Mouse (Mus musculus) small intestine, adult 2 months (tissue): ENCODE measurements around the gene Man1c1.

ENCODE experiments used
- CTCF ChIP-seq: fragments of 200-500 bp; IDR thresholded peaks from 2 replicates; pipeline ENCODE4 v1.5.1; 2012; ENCODE audit warnings: low read depth, mild to moderate bottlenecking, control low read depth, inconsistent platforms, low read length, moderate library complexity, mixed read lengths; ENCODE audit not compliant: insufficient replicate concordance, insufficient read length; ENCODE audit errors: extremely low read depth
- POLR2A ChIP-seq: fragments of 200-500 bp; IDR thresholded peaks from 2 replicates; pipeline ENCODE4 v1.6.1; 2012; ENCODE audit warnings: low read depth, mild to moderate bottlenecking, control low read depth, inconsistent platforms, low read length, moderate library complexity

DNA sequence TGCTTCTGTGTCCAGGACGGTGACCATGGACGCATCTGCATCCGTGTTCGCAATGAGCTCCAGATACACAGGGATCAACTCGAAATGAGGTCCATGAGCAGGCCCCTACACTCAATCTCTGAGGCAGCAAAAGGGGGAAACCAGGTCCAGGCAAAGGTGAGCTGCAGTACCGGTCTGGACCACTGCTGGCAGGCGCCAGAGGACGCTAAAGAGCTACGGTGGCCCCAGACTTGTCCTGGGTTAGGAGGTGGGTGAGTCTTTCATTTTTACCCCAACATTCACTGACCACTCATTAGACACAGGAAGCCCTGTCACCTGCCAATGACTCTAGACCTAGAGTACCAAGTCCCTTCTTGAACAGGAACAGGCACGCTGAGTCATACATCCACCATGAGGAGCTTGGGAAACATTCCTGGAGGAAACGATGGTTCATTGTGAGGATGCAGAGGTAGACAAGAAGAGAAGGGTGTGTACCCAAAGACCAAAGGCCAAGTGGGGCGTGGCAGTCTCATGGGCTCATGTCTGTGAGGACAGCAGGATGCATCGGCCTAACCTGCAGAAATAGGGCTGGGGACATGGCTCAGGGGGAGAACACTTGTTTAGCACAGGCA, 21.8 kb upstream of the Man1c1 start:
- TF ChIP-seq POLR2A: no peak
- TF ChIP-seq CTCF: no peak
